Mouse (Mus musculus): ENCODE measurements around the gene Atrn.

GRCm38 (mm10) chr2:131058672-131059071 lies 152.4 kb downstream of the Atrn start:
- no peak for TF ChIP-seq CTCF (IDR thresholded peaks at IDR 0.05; ENCODE audit: insufficient read depth, low read length)
- TF ChIP-seq POLR2A (IDR thresholded peaks at IDR 0.05; ENCODE audit: borderline replicate concordance, extremely low read depth, low read depth, low read length): no peak

Measured in lung, adult 2 months (tissue).